Mouse (Mus musculus) T-cell, adult 66 days (primary cell): ENCODE data around the gene Fscn3. TPM values are rescaled to one million over a fixed set of nuclear protein-coding genes. Genes with fewer than 3 reads are reported as not detected.

Source experiments
- total RNA-seq, 2 experiments: library from RNA; stranded (reverse); gene quantifications; 3 replicates in 1 of 2; 4 replicates in 1 of 2; pipeline ENCODE4 v1.2.4; 2023

The Fscn3 gene
- total RNA-seq = under 1 TPM; 0.67 to 0.89 TPM

DNA sequence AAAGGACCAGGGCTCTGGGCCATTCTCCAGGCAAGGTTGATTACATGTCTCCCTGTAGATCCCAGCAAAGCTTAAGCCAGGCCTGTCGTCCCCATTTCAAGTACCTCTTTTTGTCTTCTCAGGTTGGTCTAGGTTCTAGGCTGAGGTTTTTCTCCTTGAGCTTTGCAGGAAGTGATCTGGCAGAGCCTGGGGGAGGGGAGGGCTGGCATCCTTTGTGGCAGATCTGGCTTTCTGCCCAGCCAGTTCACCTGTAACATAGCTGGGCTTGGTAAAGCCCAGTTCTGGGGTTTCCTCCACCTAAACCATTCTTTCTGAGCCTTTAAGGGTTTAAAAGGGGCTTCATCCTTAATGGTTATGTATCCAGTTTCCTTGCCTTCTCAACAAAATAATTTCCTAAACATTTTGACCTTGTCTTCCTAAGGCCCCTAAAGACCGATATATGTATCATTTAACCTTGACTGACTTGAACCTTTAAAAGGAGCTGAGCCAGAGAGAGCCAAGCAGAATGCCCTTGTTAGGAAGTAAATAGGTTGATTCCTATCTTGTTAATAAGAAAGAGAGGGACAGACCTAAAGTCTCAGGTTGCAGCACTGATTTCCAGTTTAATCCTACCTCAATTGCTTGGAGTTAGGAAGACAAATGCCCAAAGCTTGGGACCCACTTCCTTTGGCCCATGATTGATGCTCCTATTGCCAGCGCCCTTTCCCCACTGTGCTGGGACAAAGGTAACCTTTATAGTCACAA is at the start of gene Fscn3:
Fscn3 (plus strand) TSS at position 694 of the 744 bp plus-strand sequence.

DNA sequence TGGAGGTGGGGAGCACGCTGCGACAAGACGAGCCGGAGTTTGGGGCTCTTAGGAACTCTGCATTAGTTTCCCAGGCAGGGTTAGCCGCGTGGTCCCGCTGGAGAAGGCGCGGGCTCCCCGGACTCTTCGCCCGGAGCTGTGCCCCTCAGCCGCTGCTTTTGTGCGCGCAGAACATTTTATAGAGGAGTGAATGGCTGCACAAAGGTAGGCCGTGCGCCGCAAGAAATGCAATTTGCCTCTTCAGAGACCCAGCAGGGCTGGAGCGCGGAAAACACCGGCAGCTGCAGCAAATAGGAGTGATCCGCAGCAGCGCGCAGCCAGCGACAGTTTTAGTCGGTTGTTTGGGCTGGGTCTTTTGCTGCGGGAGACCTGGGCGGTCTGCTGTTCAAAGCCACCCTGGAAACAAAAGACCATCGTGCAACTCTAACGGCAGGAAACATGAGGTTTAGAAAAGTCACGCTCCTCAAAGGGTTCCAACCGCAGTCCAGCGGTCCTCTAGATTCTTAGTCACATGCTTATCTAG is 29.8 kb upstream of the Fscn3 start, which contains the start of gene Zfp800:
Zfp800 (minus strand) TSS at position 325 of the 523 bp plus-strand sequence.

DNA sequence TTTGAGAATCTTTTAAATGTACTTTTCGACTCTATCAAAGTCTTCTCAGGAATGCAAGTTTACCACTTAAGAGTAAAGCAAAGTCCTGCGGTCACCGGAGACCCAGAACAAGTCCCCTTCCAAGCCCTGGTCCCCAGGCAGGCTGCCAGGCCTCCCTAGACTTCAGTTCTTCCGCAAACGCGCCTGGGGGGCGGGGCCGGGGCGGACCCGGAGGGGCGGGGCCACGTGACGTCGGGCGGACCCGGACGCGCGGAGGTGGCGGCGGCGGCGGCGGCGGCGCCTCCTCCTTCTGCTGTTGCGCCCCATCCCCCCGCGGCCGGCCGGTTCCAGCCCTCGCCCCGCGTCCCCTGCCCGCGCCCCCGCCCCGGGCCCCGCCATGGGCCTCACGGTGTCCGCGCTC is 4.3 kb upstream of the Fscn3 start, which contains the start of gene Arf5:
Arf5 (plus strand) TSS at position 248 of the 400 bp plus-strand sequence.

DNA sequence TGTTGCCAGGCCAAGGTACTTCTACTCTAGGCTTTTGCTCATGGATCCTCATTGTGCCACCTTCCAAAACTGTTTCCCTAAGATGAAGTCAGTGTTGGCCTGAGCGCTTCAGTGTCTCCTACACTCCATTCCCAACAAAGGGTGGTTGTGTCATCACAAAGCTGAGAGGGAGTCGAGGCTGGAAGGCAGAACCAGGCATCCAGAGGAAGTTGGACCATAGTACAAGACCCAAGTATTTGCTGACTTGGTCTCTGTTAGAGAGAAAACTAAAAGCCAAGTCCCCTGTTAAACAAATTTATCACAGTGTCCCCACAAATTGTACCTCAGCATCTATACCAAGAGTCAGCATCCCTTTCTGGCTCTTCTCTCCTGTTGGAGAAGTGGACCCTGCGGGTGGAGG is 701 bp downstream of the Fscn3 start, which contains the start of gene Gcc1:
Gcc1 (minus strand) TSS at position 101 of the 400 bp plus-strand sequence.

DNA sequence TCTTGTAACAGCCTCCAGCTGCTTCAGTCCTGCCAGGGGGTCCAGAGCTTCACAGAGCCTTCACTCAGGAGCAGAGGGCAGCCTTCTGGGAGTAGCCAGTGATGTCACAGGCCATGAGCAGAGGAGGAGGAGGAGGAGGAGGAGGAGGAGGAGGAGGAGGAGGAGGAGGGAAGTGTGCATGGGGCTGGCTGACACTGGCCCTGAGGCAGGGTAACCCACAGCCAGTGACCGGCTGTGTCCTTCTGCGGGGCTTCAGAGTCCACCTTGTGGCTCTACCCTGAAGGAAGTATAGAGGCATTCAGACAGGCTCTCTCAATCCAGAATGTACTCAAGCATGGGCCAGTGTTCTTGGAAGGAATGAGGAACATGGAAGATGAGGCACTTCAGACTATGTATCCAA is 21.7 kb downstream of the Fscn3 start, which contains the start of gene Pax4:
Pax4 (minus strand) TSS at position 101 of the 400 bp plus-strand sequence.

DNA sequence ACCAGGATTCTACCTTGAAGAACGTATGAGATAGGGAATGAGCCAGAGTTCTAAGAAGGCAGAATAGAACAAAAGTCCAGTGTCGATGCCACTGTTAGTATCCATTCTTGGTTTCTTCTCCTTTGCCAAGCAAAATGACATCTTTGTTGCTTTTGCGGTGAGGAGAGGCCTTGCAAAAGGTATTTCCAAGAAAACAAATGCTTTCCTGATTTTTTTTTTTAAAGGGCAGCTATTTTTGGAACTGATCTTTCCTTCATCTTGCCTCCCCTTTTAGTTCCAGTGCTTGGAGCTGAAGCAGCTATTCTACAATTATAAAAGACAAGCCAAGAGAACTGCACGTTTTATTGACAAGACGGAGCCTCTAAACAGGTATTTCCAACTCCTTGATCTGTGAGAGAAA is 47.2 kb downstream of the Fscn3 start, which contains the start of gene Snd1:
Snd1 (plus strand) TSS at position 301 of the 400 bp plus-strand sequence.

Other genes with a start within 250 kb of the Fscn3 start
- 10 to 100 TPM; 50.5 to 53.7 TPM for gene Zfp800, start 29.8 kb upstream of the Fscn3 start, total RNA-seq
- gene Arf5, start 4.2 kb upstream of the Fscn3 start, total RNA-seq = 100 to 1,000 TPM; 174 to 175 TPM
- 10 to 100 TPM; 26.5 to 31.3 TPM for gene Gcc1, start 601 bp downstream of the Fscn3 start, total RNA-seq
- gene Pax4, start 21.6 kb downstream of the Fscn3 start, total RNA-seq = not detected
- 100 to 1,000 TPM; 128 to 142 TPM for gene Snd1, start 47.4 kb downstream of the Fscn3 start, total RNA-seq